Mouse (Mus musculus): ENCODE results near the gene Adcy5. TPM values are rescaled to one million over a fixed set of nuclear protein-coding genes. Genes with fewer than 3 reads are reported as not detected.

The Adcy5 gene
- polyA plus RNA-seq, 1 experiment, result 37.7 TPM

DNA sequence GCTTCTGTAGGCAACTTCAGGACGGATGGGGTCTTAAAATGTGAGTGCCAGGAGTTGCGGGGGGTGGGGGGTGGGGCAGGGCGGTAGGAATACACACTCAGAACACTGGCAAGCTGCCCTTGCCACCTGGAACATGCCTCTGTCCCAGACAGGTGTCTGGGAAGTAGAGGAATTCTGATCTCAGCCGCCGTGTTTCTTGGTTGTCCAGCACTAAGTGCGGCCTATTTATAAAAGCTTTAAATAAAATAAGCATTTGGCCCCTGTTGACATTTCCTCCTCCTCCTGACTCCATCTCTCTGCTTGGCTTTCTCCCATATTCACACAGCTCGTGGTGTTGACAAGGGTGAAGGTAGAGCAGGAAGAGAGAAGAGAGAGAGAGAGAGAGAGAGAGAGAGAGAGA is 60.4 kb downstream of the Adcy5 start:
- Histone ChIP-seq H3K27me3 (ENCODE audit: control insufficient read depth, insufficient read depth, low read length) (no peaks in the 10 kb centered on the region), H3K27ac (ENCODE audit: insufficient read depth, low read length) (no peak overlapping the region), H3K4me1 (ENCODE audit: control insufficient read depth, insufficient read depth, low read length) (peaks cover 20% of the 10 kb centered on the region), H3K4me3 (replicated peaks; ENCODE audit: insufficient read depth, low read depth, low read length) (no peak overlapping the region)
- TF ChIP-seq POLR2A (IDR thresholded peaks at IDR 0.05; ENCODE audit: borderline replicate concordance, insufficient read depth, low read length) (no peak), CTCF (IDR thresholded peaks at IDR 0.05; ENCODE audit: borderline replicate concordance, insufficient read depth, low read depth, low read length) (no peak)
- no peak for DNase-seq
- WGBS, result 16% methylated on average over 7 of the region's 7 CpGs

DNA sequence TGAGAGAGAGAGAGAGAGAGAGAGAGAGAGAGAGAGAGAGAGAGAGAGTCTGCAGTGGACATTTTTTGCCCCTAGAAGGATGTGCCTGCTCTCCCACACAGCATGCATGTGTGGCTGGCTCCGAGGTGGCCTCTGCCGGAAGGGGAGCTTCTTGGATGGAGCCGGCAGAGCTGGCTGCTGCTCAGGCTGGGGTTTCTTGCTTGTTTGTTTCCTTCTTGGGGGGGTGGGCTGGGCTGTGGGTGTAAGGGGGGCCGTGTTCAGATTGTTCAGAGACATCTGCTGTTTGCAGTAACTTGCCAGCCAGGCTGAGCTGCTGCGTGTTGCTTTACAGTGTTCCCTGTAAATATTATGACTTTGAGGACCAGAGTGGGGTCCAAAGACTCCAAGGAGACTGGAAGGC is 60.8 kb downstream of the Adcy5 start:
- Histone ChIP-seq H3K27ac (ENCODE audit: insufficient read depth, low read length) (no peak overlapping the region), H3K4me3 (replicated peaks; ENCODE audit: insufficient read depth, low read depth, low read length) (no peak overlapping the region), H3K4me1 (ENCODE audit: control insufficient read depth, insufficient read depth, low read length) (peaks cover 20% of the 10 kb centered on the region), H3K27me3 (ENCODE audit: control insufficient read depth, insufficient read depth, low read length) (no peaks in the 10 kb centered on the region)
- TF ChIP-seq CTCF (IDR thresholded peaks at IDR 0.05; ENCODE audit: borderline replicate concordance, insufficient read depth, low read depth, low read length) (no peak), POLR2A (IDR thresholded peaks at IDR 0.05; ENCODE audit: borderline replicate concordance, insufficient read depth, low read length) (no peak)
- DNase-seq, result no peak
- 27% methylated on average over 5 of the region's 5 CpGs for WGBS

DNA sequence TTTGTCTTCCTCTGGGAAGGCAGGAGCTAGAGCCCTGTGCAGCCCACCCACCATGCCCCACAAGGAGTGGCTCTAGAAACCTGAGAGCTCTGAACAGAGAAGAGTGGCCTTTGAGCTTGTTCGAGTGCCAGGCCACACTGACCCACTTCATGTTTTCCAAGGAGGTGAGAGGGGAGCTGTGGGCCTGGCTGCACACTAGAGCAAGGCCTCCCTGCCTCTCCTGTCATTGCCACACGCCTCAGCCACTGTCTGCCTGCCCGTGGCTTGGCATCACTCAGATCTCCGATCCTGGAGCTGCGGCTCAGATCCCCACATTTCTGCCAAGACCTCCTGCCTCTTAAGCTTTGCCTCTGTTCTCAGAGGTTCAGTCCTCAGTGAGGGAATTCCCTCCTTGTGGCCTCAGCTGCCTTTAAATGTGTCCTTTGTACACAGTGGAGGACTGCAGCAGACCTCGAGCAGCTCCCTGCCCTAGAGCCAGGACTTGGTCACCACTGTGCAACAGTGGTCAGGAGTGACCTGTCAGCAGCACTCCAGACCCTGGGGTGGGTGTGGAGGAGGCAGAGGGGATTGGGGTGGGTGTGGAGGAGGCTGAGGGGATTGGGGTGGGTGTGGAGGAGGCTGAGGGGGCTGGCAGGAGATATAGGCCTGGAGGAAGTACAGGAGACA is 62.3 kb downstream of the Adcy5 start:
- peaks cover 25% of the 10 kb centered on the region for H3K4me1 ChIP-seq (ENCODE audit: control insufficient read depth, insufficient read depth, low read length)
- TF ChIP-seq CTCF (IDR thresholded peaks at IDR 0.05; ENCODE audit: borderline replicate concordance, insufficient read depth, low read depth, low read length) (no peak), POLR2A (IDR thresholded peaks at IDR 0.05; ENCODE audit: borderline replicate concordance, insufficient read depth, low read length) (no peak)
- WGBS, result 29% methylated on average over 6 of the region's 6 CpGs
- H3K27me3 ChIP-seq (ENCODE audit: control insufficient read depth, insufficient read depth, low read length), result no peaks in the 10 kb centered on the region
- H3K4me3 ChIP-seq (replicated peaks; ENCODE audit: insufficient read depth, low read depth, low read length), result no peak overlapping the region
- H3K27ac ChIP-seq (ENCODE audit: insufficient read depth, low read length), result no peak overlapping the region
- no peak for DNase-seq

DNA sequence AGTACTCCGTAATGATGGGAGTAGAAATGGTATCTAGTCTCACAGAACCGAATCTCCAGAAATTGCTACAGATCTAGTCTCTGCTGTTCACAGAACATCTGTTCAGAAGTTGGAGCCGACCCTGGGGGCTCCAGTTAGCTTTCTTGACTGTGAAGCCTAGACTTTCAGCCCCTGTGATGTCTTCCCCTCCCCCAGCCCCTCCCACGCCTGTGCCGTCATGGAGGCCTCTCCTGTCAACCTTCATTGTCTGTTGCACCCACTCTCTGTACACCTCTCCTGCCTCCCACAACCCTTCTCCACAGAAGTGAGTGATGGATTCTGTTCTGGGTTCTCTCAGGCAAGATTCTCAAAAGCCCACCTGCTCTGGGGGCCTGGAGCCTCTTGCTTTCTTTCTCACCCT is 65.7 kb downstream of the Adcy5 start:
- DNase-seq, result no peak

DNA sequence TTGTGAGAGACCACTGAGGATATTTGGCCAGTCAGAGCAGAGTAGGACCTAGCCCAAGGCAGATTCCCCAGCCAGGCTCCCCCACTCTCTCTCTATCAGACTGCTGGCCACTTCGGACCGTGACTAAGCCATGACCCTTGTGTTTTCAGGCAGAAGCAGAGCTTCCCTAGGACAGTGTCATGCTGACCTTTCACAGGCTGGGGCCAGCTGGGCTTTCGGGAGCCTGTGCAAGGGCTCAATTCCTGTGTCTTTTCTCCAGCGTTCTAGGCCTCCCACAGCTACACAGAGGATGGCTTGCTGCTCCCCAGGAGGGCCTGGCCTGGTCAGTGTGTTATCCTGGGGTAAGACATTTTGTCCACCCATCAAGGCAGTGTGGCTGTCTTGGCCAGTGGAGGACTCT is 66.9 kb downstream of the Adcy5 start:
- Histone ChIP-seq H3K4me3 (replicated peaks; ENCODE audit: insufficient read depth, low read depth, low read length) (no peak overlapping the region), H3K27me3 (ENCODE audit: control insufficient read depth, insufficient read depth, low read length) (no peaks in the 10 kb centered on the region), H3K27ac (ENCODE audit: insufficient read depth, low read length) (no peak overlapping the region), H3K4me1 (ENCODE audit: control insufficient read depth, insufficient read depth, low read length) (peaks cover 27% of the 10 kb centered on the region)
- DNase-seq, result no peak
- 56% methylated on average over 4 of the region's 4 CpGs for WGBS
- TF ChIP-seq CTCF (IDR thresholded peaks at IDR 0.05; ENCODE audit: borderline replicate concordance, insufficient read depth, low read depth, low read length) (no peak), POLR2A (IDR thresholded peaks at IDR 0.05; ENCODE audit: borderline replicate concordance, insufficient read depth, low read length) (no peak)

More for the DNA sequence above, 65.7 kb downstream of the Adcy5 start:
- no peak for TF ChIP-seq CTCF (IDR thresholded peaks at IDR 0.05; ENCODE audit: borderline replicate concordance, insufficient read depth, low read depth, low read length)
- TF ChIP-seq POLR2A (IDR thresholded peaks at IDR 0.05; ENCODE audit: borderline replicate concordance, insufficient read depth, low read length), result no peak
- Histone ChIP-seq H3K4me1 (ENCODE audit: control insufficient read depth, insufficient read depth, low read length) (peaks cover 34% of the 10 kb centered on the region), H3K4me3 (replicated peaks; ENCODE audit: insufficient read depth, low read depth, low read length) (no peak overlapping the region), H3K27me3 (ENCODE audit: control insufficient read depth, insufficient read depth, low read length) (no peaks in the 10 kb centered on the region), H3K27ac (ENCODE audit: insufficient read depth, low read length) (no peak overlapping the region)
- WGBS, result 85% methylated on average over 5 of the region's 5 CpGs

DNA sequence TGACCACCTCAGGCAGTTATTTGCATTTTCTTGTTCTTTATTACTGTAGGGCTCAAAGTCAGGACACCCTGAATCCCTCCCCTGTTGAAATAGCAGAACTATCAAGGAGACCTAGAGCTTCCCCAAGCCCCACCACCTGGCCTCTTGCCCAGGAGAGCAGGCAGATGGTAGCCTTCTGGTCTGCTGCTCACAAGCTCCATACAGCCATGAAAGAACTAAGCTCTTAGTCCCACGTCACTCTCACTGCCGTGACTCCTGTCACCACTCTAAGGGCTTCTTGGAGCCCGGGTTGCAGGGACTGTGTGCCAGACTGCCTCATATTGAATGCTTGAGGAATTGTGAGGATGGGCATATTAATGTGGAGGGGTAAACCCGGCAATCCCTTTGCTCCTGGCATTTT is 69.3 kb downstream of the Adcy5 start:
- H3K27ac ChIP-seq (ENCODE audit: insufficient read depth, low read length), result no peak overlapping the region
- no peaks in the 10 kb centered on the region for H3K27me3 ChIP-seq (ENCODE audit: control insufficient read depth, insufficient read depth, low read length)
- H3K4me3 ChIP-seq (replicated peaks; ENCODE audit: insufficient read depth, low read depth, low read length), result no peak overlapping the region
- WGBS, result 7% methylated on average over 4 of the region's 4 CpGs
- DNase-seq, result peak; percentile 67 to 77
- H3K4me1 ChIP-seq (ENCODE audit: control insufficient read depth, insufficient read depth, low read length), result peaks cover 22% of the 10 kb centered on the region
- TF ChIP-seq CTCF (IDR thresholded peaks at IDR 0.05; ENCODE audit: borderline replicate concordance, insufficient read depth, low read depth, low read length) (no peak), POLR2A (IDR thresholded peaks at IDR 0.05; ENCODE audit: borderline replicate concordance, insufficient read depth, low read length) (no peak)

DNA sequence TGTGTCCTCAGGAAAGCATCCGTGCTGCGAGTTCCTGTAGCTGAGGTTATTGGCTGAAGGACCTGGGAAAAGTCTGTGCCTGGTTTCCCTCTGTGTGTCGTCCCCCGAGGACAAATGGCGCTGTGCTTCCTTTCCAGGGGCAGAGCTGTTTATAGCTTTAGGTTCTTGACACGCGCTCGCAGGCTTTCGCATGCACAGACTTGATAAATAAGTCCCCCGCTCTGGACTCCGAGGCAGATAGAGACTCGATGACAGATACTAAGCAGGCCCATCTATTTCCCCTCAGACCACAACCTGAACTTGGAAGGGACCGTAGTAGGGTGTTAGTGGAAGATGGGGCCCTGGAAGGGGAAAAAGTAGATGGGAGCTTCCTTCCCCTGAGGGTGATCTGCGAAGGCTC is 70.0 kb downstream of the Adcy5 start:
- 77% methylated on average over 14 of the region's 14 CpGs for WGBS
- no peak overlapping the region for H3K4me3 ChIP-seq (replicated peaks; ENCODE audit: insufficient read depth, low read depth, low read length)
- H3K27ac ChIP-seq (ENCODE audit: insufficient read depth, low read length), result no peak overlapping the region
- TF ChIP-seq CTCF (IDR thresholded peaks at IDR 0.05; ENCODE audit: borderline replicate concordance, insufficient read depth, low read depth, low read length), result no peak
- no peak for TF ChIP-seq POLR2A (IDR thresholded peaks at IDR 0.05; ENCODE audit: borderline replicate concordance, insufficient read depth, low read length)
- H3K27me3 ChIP-seq (ENCODE audit: control insufficient read depth, insufficient read depth, low read length), result no peaks in the 10 kb centered on the region
- peaks cover 27% of the 10 kb centered on the region for H3K4me1 ChIP-seq (ENCODE audit: control insufficient read depth, insufficient read depth, low read length)
- no peak for DNase-seq

DNA sequence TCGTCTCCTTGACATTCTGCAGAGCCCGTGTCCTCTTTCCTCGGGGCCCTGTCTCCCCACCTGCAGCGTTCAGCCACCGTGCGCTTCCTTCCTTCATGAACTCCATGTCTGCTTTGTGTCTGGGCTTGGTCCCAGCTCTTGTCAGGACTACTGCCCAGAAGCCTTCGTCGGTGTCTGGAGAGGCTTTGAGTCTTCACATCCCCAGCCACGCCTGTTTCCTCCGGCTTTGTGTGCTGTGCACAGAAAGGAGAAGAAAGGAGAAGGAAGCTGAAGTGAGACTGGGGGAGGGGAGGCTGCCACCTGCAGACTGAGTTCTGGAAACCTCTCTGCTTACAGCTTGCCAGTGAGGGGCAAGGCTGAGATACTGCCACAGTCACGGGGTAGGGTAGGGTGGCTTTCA is 74.9 kb downstream of the Adcy5 start:
- H3K4me3 ChIP-seq (replicated peaks; ENCODE audit: insufficient read depth, low read depth, low read length), result no peak overlapping the region
- H3K4me1 ChIP-seq (ENCODE audit: control insufficient read depth, insufficient read depth, low read length), result peaks cover 13% of the 10 kb centered on the region
- no peak for DNase-seq
- no peak for TF ChIP-seq POLR2A (IDR thresholded peaks at IDR 0.05; ENCODE audit: borderline replicate concordance, insufficient read depth, low read length)
- no peak for TF ChIP-seq CTCF (IDR thresholded peaks at IDR 0.05; ENCODE audit: borderline replicate concordance, insufficient read depth, low read depth, low read length)
- H3K27me3 ChIP-seq (ENCODE audit: control insufficient read depth, insufficient read depth, low read length), result no peaks in the 10 kb centered on the region
- WGBS, result 43% methylated on average over 11 of the region's 11 CpGs
- no peak overlapping the region for H3K27ac ChIP-seq (ENCODE audit: insufficient read depth, low read length)
